Mouse (Mus musculus): ENCODE results near the gene Ntrk2. TPM values are rescaled to one million over a fixed set of nuclear protein-coding genes. Genes with fewer than 3 reads are reported as not detected.

The Ntrk2 gene
- total RNA-seq, 2 experiments from 2014 or later = 0.95 to 1.6 TPM

DNA sequence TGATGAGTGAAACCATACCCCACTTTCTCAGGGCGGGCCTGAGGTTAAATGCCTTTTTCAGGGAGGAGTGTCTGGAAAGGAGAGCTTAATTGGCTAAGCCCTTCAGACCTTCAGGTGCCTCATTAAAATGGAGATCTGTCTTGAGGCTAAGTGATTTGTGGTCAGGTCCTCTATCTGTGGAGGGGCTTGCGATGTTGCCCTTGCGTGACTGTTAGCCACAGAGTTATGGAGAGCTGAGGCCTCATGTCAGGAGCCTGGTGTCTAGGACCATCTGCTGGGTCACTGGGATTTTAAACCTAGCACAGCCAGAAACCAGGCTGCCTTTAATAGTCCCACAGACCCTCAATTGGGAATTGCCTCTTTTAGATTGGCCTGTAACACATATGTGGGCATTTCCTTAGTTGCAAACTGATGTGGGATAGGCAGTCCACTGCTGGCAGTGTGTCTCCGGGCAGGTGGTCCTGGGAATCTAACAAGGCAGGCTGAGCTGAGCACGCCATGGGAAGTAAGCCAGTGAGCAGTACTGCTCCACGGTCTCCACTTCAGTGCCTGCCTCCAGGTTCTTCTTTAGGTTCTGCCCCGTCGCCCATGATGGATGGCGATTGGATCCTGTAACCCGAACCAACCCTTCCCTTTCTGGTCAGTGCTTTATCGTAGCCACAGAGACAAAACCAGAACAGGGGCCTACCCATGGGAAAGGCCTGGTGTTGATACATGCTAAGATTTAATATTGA lies 152.0 kb downstream of the Ntrk2 start:
- intact Hi-C loops (cut with DNase I) = no loop called here
- DNase-seq = no peak

DNA sequence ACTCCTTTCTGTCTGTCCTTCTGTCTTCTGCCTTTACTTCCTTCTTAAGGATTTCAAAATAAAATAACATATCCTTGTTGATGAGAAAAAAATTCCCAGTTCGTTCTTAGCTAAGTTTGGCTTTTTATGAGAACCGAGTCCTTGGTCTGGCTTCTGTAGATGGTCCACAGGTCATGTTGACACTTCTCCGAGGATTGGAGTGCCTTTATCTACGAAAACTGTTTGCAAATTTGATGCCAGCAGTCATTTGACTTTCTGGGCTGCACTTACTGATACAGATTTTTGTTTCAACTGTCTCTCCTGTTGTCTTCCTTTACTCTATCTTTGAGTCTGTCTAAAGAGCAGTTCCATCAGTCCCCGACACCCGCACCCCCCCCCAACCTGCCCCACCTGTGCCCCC lies 154.0 kb downstream of the Ntrk2 start:
- no peak for DNase-seq
- intact Hi-C loops (cut with DNase I) = no loop called here

GRCm38 (mm10) chr13:58964701-58965359 lies 158.5 kb downstream of the Ntrk2 start:
- DNase-seq = no peak
- intact Hi-C loops (cut with DNase I) = no loop called here

DNA sequence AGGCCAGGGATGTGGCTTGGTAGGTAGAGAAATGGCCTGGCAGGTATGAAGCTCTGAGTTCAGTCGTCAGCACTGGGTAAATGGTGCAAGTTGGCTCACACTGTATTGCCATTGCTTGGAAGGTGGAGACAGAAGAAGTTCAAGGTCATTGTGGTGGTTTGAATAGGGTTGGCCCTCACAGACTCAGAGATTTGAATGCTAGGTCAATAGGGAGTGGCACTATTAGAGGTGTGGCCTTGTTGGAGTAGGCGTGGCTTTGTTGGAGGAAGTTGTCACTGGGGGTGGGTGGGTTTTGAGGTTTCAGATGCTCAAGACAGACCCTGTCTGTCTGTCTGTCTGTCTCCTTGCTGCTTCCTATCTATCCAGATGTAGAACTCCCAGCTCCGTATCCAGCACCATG lies 159.5 kb downstream of the Ntrk2 start:
- no peak for DNase-seq
- intact Hi-C loops (cut with DNase I) = no loop called here

DNA sequence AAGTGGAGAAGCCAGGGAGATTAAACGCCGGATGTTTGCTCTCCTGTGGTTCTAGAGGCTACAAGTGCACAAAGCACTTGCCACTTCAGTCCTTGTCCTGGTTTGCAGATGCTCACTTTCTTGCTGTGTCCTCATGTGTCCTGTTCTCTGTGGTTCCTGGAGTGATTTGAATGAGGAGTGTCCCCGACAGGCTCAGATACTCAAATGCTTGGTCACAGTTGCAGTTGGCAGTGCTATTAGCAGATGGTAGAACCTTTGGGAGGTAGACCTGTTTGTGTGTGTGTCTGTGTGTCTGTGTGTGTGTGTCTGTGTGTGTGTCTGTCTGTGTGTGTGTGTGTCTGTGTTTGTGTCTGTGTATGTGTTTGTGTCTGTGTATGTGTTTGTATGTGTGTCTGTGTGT lies 160.1 kb downstream of the Ntrk2 start:
- intact Hi-C loops (cut with DNase I) = no loop called here
- DNase-seq = no peak

DNA sequence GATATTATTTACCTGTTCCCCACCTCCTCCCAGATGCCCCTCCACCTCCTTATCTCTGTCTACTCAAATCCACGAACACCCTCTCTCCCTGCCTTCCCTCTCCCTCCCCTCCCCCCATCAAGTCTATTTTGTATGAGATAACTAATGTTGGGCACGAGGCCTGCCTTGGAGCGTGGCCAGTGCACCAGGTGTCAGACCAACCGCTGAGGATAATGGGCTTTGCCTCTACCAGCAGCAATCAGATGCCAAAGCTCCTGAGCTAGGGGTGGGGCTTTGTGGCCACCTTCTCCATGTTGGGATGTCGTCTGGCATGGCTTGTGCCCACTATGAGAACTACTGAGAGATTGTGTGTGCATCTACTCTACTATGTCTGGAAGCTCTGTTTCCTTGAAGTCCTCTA lies 161.8 kb downstream of the Ntrk2 start:
- peak; percentile 5 to 7 for DNase-seq
- intact Hi-C loops (cut with DNase I) = no loop called here

- intact Hi-C loops (cut with DNase I) = no loop called here
- DNase-seq = no peak
Observed at GRCm38 (mm10) chr13:58971449-58971903, 165.1 kb downstream of the Ntrk2 start.

GRCm38 (mm10) chr13:58972511-58972910 lies 166.1 kb downstream of the Ntrk2 start:
- no peak for DNase-seq
- intact Hi-C loops (cut with DNase I) = no loop called here

- intact Hi-C loops (cut with DNase I) = no loop called here
- no peak for DNase-seq
Observed at GRCm38 (mm10) chr13:58996447-58996846, 190.1 kb downstream of the Ntrk2 start.

- intact Hi-C loops (cut with DNase I) = no loop called here
- DNase-seq = no peak
Observed at GRCm38 (mm10) chr13:58997763-58998162, 191.4 kb downstream of the Ntrk2 start.

DNA sequence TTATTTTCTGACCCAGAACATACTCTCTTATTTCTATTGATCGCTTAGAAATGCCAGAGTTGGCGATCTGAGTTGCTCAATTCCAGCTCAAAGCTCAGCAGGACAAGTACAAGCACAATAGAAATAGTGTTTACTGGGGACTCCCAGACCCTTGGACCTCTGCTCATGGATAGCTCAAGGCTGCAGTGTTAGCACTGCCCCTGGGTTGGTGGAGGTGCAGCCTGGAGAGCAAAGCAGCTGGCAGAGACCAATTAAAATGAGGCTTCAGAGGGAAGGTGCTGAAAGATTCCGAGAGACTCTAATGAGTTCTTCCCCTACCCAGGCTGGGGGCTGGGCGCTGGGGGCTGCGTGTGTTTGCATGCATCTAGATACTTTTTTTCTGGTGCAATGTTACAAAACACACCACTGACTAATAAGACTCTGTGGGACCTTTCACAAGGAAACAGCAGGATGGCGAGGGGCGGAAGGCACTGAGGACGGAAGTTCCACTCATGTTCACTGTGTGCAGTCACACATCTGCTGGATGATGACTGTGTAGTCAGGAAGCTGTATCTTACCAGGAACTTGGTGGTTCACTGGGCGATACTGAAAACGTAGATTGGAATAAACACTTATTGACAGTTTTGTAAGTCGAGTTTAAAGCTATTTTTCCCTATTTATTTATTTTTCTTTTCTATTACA lies 193.1 kb downstream of the Ntrk2 start:
- no peak for DNase-seq
- intact Hi-C loops (cut with DNase I) = no loop called here

- no peak for DNase-seq
- intact Hi-C loops (cut with DNase I) = no loop called here
Observed at GRCm38 (mm10) chr13:59002943-59003806, 196.8 kb downstream of the Ntrk2 start.

- DNase-seq = no peak
- intact Hi-C loops (cut with DNase I) = no loop called here
Observed at GRCm38 (mm10) chr13:59003807-59004173, 197.4 kb downstream of the Ntrk2 start.

DNA sequence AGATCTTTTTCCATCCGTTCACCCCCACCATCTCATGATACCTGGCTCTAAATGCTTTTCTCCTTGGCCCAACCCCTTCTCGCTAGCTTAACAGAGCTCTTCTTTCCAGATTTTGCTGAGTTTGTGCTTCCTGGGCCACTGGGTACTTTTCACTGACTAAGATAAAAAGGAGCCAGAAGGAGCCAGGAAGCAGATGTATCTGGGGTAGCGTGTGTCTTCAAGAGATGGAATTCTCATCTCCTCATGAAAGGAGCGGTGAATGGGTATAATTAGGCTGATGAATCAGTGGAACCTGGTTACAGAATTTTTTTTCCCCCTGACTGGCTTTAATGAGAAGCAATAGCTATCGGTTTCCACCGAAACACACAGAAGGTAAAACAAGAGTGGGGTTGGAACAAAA lies 198.2 kb downstream of the Ntrk2 start:
- DNase-seq = no peak
- intact Hi-C loops (cut with DNase I) = no loop called here

DNA sequence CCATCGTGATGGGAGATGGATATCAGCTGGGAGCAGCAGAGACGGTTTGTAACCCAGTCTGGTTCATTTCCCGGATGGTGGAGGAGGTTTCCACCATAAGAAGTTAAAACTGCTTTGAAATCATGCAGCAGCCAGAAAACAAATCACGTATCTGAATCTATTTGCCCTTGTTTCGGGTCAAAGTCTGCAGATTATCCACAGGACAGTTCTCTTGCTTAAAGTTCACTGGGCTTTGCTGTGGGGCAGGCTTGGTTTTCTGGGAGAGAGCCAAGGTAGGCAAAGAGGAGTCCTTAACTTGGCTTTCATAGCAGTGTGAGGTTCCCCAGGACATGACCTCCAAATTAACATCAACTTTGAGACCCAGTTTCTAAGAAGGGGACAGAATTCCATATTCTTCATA lies 203.5 kb downstream of the Ntrk2 start:
- intact Hi-C loops (cut with DNase I) = no loop called here
- no peak for DNase-seq

GRCm38 (mm10) chr13:59010893-59011529 lies 204.6 kb downstream of the Ntrk2 start:
- no peak for DNase-seq
- intact Hi-C loops (cut with DNase I) = no loop called here

GRCm38 (mm10) chr13:59011530-59011903 lies 205.1 kb downstream of the Ntrk2 start:
- DNase-seq = peak; percentile 56 to 59
- intact Hi-C loops (cut with DNase I) = no loop called here

GRCm38 (mm10) chr13:59015360-59015759 lies 209.0 kb downstream of the Ntrk2 start:
- intact Hi-C loops (cut with DNase I) = no loop called here
- DNase-seq = no peak

DNA sequence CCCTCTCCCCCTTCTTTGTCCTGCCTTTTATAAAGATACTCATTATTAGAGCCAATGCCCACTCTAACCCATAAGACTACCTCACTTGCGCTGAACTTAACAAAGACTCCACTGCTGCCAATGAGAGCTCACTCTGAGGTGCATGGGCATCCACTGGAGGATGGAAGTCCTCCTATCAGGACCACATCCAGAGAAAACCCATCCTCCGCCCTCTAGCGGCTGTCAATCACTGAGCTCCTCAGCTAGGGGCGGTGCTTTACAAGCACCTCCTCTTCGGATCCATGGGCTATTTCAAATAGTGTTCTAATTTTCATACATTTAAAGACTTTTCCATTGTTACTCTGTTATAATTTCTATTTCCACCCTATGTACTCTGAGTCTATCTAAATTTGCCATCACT lies 210.8 kb downstream of the Ntrk2 start:
- no peak for DNase-seq
- intact Hi-C loops (cut with DNase I) = no loop called here

DNA sequence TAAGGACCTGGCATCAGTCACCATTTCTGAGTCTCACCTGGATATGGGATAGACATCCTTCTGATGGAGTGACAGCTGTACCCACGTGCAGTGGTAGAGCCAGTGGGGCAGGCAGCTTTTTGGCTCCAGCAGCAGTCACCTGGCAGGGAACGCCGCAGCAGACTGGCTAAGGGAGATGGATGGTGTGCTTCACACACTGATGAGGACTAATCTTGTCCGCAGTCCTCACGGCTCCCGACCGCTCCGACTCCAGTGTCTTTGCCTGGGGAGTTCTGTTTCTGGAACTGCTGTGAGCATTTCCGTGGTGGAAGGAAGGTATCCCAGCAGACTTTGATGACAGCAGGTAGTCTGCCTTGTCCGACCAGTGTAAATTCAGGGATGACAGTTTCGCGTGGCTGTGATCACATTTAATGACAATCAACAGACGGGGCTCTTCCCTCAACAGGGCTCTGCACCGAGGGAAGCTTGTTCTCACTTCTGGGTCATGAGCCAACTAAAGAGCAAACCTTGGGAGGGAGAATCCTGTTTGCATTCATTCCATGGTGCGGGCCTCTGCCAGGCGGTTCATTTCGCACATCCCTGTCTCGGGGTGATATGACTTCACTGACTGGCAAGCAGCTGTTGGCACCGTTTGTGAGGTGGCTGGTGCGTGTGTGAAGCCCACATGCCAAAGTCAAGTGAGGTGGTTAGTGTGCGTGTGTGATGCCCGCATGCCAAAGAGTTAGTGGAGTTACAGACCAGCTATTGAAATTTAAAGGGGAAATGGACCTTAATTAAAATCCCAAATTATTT lies 216.1 kb downstream of the Ntrk2 start:
- DNase-seq = no peak
- intact Hi-C loops (cut with DNase I) = no loop called here

Measured in heart, postnatal 36 days (tissue).